Mouse (Mus musculus): ENCODE results near the gene Tnr.

GRCm38 (mm10) chr1:159741237-159742002 lies 217.9 kb downstream of the Tnr start:
- TF ChIP-seq POLR2A (IDR thresholded peaks at IDR 0.05; ENCODE audit: low read depth, low read length) (no peak), CTCF (IDR thresholded peaks at IDR 0.05; ENCODE audit: extremely low read depth, insufficient read depth, insufficient read length, insufficient replicate concordance) (no peak)
